Mouse (Mus musculus) left cerebral cortex, postnatal 14 days (tissue): ENCODE measurements around the gene Myo1a. TPM values are rescaled to one million over a fixed set of nuclear protein-coding genes. Genes with fewer than 3 reads are reported as not detected.
"Not testable (repeated sequence)": the region's sequence is repeated elsewhere in the genome, so short reads cannot be mapped to it uniquely, and the experiment has no call there.

ENCODE experiments used
- DNase-seq, 2 experiments: peaks; one replicate each; pipeline ENCODE4 v3.0.0; 2021 to 2022; ENCODE audit warnings: low spot score in 2 of 2, mixed read lengths in 1 of 2
- intact Hi-C: fragments of 180-260 bp; cut with DNase I; formaldehyde crosslinking; loops from one replicate; pipeline ENCODE4 v1.15.1; 2025
- total RNA-seq, 2 experiments: library from RNA; stranded (reverse); gene quantifications; 2 replicates each; pipeline ENCODE4 v1.2.3; 2021

Gene Myo1a
- total RNA-seq, 2 experiments from 2014 or later, result 0.21 to 0.51 TPM

- no peak for DNase-seq
- intact Hi-C loops, result no loop called here
Measured at GRCm38 (mm10) chr10:127748847-127749612, 44.1 kb downstream of the Myo1a start.

GRCm38 (mm10) chr10:127750136-127750777 is 45.3 kb downstream of the Myo1a start:
- intact Hi-C loops, result no loop called here

GRCm38 (mm10) chr10:127751548-127751947 is 46.6 kb downstream of the Myo1a start, which contains the start of gene Gpr182:
Gene Gpr182, minus strand, starts transcription at chr10:127751732.
- intact Hi-C loops, result no loop called here
- DNase-seq, result no peak

More at GRCm38 (mm10) chr10:127750136-127750777, 45.3 kb downstream of the Myo1a start:
- no peak for DNase-seq

- intact Hi-C loops, result no loop called here
- DNase-seq, result no peak
Measured at GRCm38 (mm10) chr10:127754566-127755166, 49.7 kb downstream of the Myo1a start.

GRCm38 (mm10) chr10:127755246-127755645 is 50.3 kb downstream of the Myo1a start:
- DNase-seq, result no peak
- intact Hi-C loops, result no loop called here

- intact Hi-C loops, result no loop called here
- DNase-seq, result no peak
Measured at GRCm38 (mm10) chr10:127755770-127756468, 50.9 kb downstream of the Myo1a start.

GRCm38 (mm10) chr10:127759181-127760110 is 54.5 kb downstream of the Myo1a start, which contains the start of the genes Rdh1 and Rdh16f1:
Gene Rdh1, plus strand, starts transcription at chr10:127759721.
Gene Rdh16f1, plus strand, starts transcription at chr10:127759787.
- intact Hi-C loops, result no loop called here
- DNase-seq, result no peak

- DNase-seq, intact Hi-C loops: not testable (repeated sequence)
Measured at GRCm38 (mm10) chr10:127762926-127763325, 58.0 kb downstream of the Myo1a start.

GRCm38 (mm10) chr10:127763914-127764680 is 59.1 kb downstream of the Myo1a start:
- intact Hi-C loops, result no loop called here
- no peak for DNase-seq

GRCm38 (mm10) chr10:127766564-127766963 is 61.6 kb downstream of the Myo1a start:
- intact Hi-C loops, result no loop called here
- DNase-seq, result no peak

Other genes with a start within 250 kb of the Myo1a start
- gene Stac3, start 203.5 kb upstream of the Myo1a start, total RNA-seq, result 10 to 100 TPM in 1 of 2 experiments, 1 to 10 TPM in 1; 3.0 to 10.0 TPM
- gene Ndufa4l2, start 190.2 kb upstream of the Myo1a start, total RNA-seq, result 1 to 10 TPM; 7.4 to 8.9 TPM
- gene Shmt2, start 182.7 kb upstream of the Myo1a start, total RNA-seq, result 10 to 100 TPM; 27.5 to 32.9 TPM
- gene Nxph4, start 170.6 kb upstream of the Myo1a start, total RNA-seq, result 1 to 10 TPM; 4.4 to 7.4 TPM
- gene Lrp1, start 84.0 kb upstream of the Myo1a start, total RNA-seq, result 100 to 1,000 TPM; 285 to 305 TPM
- gene Stat6, start 62.2 kb upstream of the Myo1a start, total RNA-seq, result 1 to 10 TPM; 8.6 to 10.0 TPM
- gene Nemp1, start 38.3 kb upstream of the Myo1a start, total RNA-seq, result 1 to 10 TPM; 3.9 to 4.6 TPM
- 10 to 100 TPM; 35.2 to 40.7 TPM for gene Nab2, start 36.6 kb upstream of the Myo1a start, total RNA-seq
- gene Tac2, start 19.3 kb downstream of the Myo1a start, total RNA-seq, result 10 to 100 TPM; 15.3 to 21.0 TPM
- 1 to 10 TPM; 8.5 to 8.8 TPM for gene Zbtb39, start 34.4 kb downstream of the Myo1a start, total RNA-seq
- gene Gpr182, start 46.6 kb downstream of the Myo1a start, total RNA-seq, result 1 to 10 TPM; 1.3 to 1.5 TPM
- gene Rdh1, start 54.6 kb downstream of the Myo1a start, total RNA-seq, result under 1 TPM; 0.18 to 0.21 TPM
- not detected for gene Rdh16f1, start 54.6 kb downstream of the Myo1a start, total RNA-seq
- gene Rdh9, start 71.2 kb downstream of the Myo1a start, total RNA-seq, result under 1 TPM; 0.87 to 0.94 TPM
- not detected for gene Rdh16, start 96.0 kb downstream of the Myo1a start, total RNA-seq
- not detected for gene Rdh19, start 144.8 kb downstream of the Myo1a start, total RNA-seq
- not detected for gene Rdh16f2, start 161.3 kb downstream of the Myo1a start, total RNA-seq
- gene Rdh7, start 183.6 kb downstream of the Myo1a start, total RNA-seq, result not detected
- not detected for gene Sdr9c7, start 193.3 kb downstream of the Myo1a start, total RNA-seq